Mouse (Mus musculus): ENCODE measurements at regions not wholly inside any gene's neighbourhood (a gene's known extent, or its start where the extent isn't known, plus 50 kb on each side); places are given as distances from the start of the nearest gene placed in this dataset.

GRCm38 (mm10) chr16:95057596-95057995 lies 60.1 kb upstream of the Kcnj6 start:
- H3K27me3 ChIP-seq: no peaks in the 10 kb centered on the region
- ATAC-seq (ENCODE audit: low FRiP score): no peak
- WGBS: 30% methylated on average over 1 of the region's 1 CpGs
- H3K4me3 ChIP-seq: no peak overlapping the region
- H3K36me3 ChIP-seq: no peaks in the 10 kb centered on the region
- no peak overlapping the region for H3K27ac ChIP-seq
- no peak overlapping the region for H3K4me2 ChIP-seq
- no peak overlapping the region for H3K9ac ChIP-seq
- H3K4me1 ChIP-seq (replicated peaks): no peaks in the 10 kb centered on the region
- peaks cover 7% of the 10 kb centered on the region; the same call in 1 of the 2 replicates for H3K9me3 ChIP-seq

GRCm38 (mm10) chr16:95064423-95064822 lies 66.9 kb upstream of the Kcnj6 start:
- H3K4me1 ChIP-seq (replicated peaks): no peaks in the 10 kb centered on the region
- no peaks in the 10 kb centered on the region for H3K36me3 ChIP-seq
- no peaks in the 10 kb centered on the region for H3K9me3 ChIP-seq
- no peak overlapping the region for H3K4me3 ChIP-seq
- ATAC-seq (ENCODE audit: low FRiP score): no peak
- H3K9ac ChIP-seq: no peak overlapping the region
- no peak overlapping the region for H3K4me2 ChIP-seq
- 89% methylated on average over 6 of the region's 6 CpGs for WGBS
- no peaks in the 10 kb centered on the region for H3K27me3 ChIP-seq
- H3K27ac ChIP-seq: no peak overlapping the region

GRCm38 (mm10) chr16:95066687-95067086 lies 69.2 kb upstream of the Kcnj6 start:
- Histone ChIP-seq H3K4me3 (no peak overlapping the region), H3K4me2 (no peak overlapping the region), H3K4me1 (replicated peaks) (no peaks in the 10 kb centered on the region), H3K27me3 (no peaks in the 10 kb centered on the region), H3K27ac (no peak overlapping the region), H3K36me3 (no peaks in the 10 kb centered on the region), H3K9ac (no peak overlapping the region), H3K9me3 (no peaks in the 10 kb centered on the region)
- WGBS: 96% methylated on average over 3 of the region's 3 CpGs
- ATAC-seq (ENCODE audit: low FRiP score): no peak

- no peaks in the 10 kb centered on the region for H3K9me3 ChIP-seq
- no peak overlapping the region for H3K4me2 ChIP-seq
- no peaks in the 10 kb centered on the region for H3K27me3 ChIP-seq
- no peak overlapping the region for H3K4me3 ChIP-seq
- H3K27ac ChIP-seq: no peak overlapping the region
- ATAC-seq (ENCODE audit: low FRiP score): no peak
- no peaks in the 10 kb centered on the region for H3K4me1 ChIP-seq (replicated peaks)
- no peak overlapping the region for H3K9ac ChIP-seq
- no peaks in the 10 kb centered on the region for H3K36me3 ChIP-seq
- 69% methylated on average over 6 of the region's 6 CpGs for WGBS
Measured at GRCm38 (mm10) chr16:95092471-95093221, 95.1 kb upstream of the Kcnj6 start.

GRCm38 (mm10) chr16:95093753-95094152 lies 96.3 kb upstream of the Kcnj6 start:
- Histone ChIP-seq H3K36me3 (no peaks in the 10 kb centered on the region), H3K4me1 (replicated peaks) (no peaks in the 10 kb centered on the region), H3K27me3 (no peaks in the 10 kb centered on the region), H3K27ac (no peak overlapping the region), H3K9ac (no peak overlapping the region), H3K4me2 (no peak overlapping the region), H3K9me3 (no peaks in the 10 kb centered on the region), H3K4me3 (no peak overlapping the region)
- WGBS: 40% methylated on average over 10 of the region's 10 CpGs
- no peak for ATAC-seq (ENCODE audit: low FRiP score)

DNA sequence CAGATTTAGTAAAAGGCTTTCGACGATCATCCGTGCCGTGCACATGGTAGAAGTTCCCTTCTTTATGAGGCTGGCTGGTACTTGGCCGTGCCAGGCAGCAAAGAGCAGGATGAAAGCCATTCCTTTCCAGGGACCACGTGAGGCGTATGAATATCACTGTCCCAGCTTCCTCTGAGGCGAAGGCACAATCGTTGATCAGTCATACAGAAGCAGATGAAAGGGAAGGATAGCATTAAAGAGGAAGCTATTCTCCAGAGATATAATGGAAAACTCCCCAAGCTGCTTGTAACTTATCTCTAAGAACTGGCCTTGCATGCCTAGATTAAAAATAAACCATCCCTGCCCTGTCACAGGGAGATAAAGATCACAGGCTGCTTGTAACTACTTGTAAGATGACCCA lies 103.5 kb upstream of the Kcnj6 start:
- no peak for ATAC-seq (ENCODE audit: low FRiP score)
- no peak overlapping the region for H3K9ac ChIP-seq
- 80% methylated on average over 9 of the region's 9 CpGs for WGBS
- H3K4me2 ChIP-seq: no peak overlapping the region
- no peaks in the 10 kb centered on the region for H3K4me1 ChIP-seq (replicated peaks)
- H3K36me3 ChIP-seq: no peaks in the 10 kb centered on the region
- no peak overlapping the region for H3K27ac ChIP-seq
- no peaks in the 10 kb centered on the region for H3K9me3 ChIP-seq
- H3K27me3 ChIP-seq: no peaks in the 10 kb centered on the region
- H3K4me3 ChIP-seq: no peak overlapping the region

DNA sequence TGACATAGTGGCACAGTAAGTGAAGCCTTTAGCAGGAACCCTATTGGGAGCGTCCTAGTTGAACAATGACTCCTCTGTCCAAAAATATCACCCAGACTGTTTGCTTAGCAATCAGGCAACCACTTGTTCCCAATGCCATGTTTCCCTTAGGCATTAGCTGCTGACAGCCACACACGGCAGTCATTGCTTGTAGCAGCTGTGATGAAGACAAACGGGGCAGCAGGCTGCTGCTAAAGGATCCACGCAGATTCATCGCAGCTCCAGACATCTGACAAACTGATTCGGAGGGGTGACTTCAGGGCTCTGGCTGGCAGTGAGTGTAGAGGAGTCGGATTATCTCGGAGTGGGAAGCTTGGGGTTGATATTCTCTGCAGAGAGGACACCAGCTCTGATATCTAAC lies 120.0 kb upstream of the Kcnj6 start:
- no peak overlapping the region for H3K4me2 ChIP-seq
- H3K27me3 ChIP-seq: no peaks in the 10 kb centered on the region
- no peak overlapping the region for H3K9ac ChIP-seq
- H3K4me3 ChIP-seq: no peak overlapping the region
- no peak for ATAC-seq (ENCODE audit: low FRiP score)
- H3K27ac ChIP-seq: no peak overlapping the region
- WGBS: 39% methylated on average over 8 of the region's 8 CpGs
- peaks cover 29% of the 10 kb centered on the region for H3K4me1 ChIP-seq (replicated peaks)
- no peaks in the 10 kb centered on the region for H3K36me3 ChIP-seq
- no peaks in the 10 kb centered on the region for H3K9me3 ChIP-seq

DNA sequence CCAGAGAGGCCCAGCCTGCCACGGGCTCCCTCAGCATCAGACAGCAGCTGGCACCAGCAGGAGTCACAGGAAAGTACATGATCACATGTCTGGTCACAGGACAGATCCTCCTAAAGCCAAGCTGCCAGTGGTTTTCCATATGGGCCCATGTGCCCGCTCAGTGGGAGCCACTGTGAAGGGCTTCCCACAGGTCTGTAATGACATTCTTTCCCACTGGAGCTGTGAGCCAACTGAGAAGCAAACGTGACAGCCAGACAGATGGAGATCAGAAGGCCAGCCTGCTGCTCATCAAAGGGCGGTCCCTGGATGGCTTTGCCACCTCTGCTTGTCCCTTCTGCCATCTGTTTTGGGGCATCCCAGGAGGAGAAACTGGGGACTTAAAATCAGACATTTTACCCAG lies 121.8 kb upstream of the Kcnj6 start:
- Histone ChIP-seq H3K36me3 (no peaks in the 10 kb centered on the region), H3K4me1 (replicated peaks) (peaks cover 31% of the 10 kb centered on the region), H3K27me3 (no peaks in the 10 kb centered on the region), H3K27ac (no peak overlapping the region), H3K4me3 (no peak overlapping the region), H3K9ac (no peak overlapping the region), H3K4me2 (no peak overlapping the region), H3K9me3 (no peaks in the 10 kb centered on the region)
- ATAC-seq (ENCODE audit: low FRiP score): peak; percentile 57
- WGBS: 63% methylated on average over 4 of the region's 4 CpGs

GRCm38 (mm10) chr16:95122048-95122447 lies 124.5 kb upstream of the Kcnj6 start:
- no peaks in the 10 kb centered on the region for H3K27me3 ChIP-seq
- no peak for ATAC-seq (ENCODE audit: low FRiP score)
- H3K4me1 ChIP-seq (replicated peaks): peaks cover 31% of the 10 kb centered on the region
- no peak overlapping the region for H3K9ac ChIP-seq
- no peak overlapping the region for H3K4me3 ChIP-seq
- peak overlapping the region; percentile 72; the same call in 1 of the 2 replicates for H3K27ac ChIP-seq
- WGBS: 49% methylated on average over 7 of the region's 7 CpGs
- no peaks in the 10 kb centered on the region for H3K9me3 ChIP-seq
- H3K4me2 ChIP-seq: no peak overlapping the region
- no peaks in the 10 kb centered on the region for H3K36me3 ChIP-seq

- peaks cover 17% of the 10 kb centered on the region for H3K4me1 ChIP-seq (replicated peaks)
- no peak for ATAC-seq (ENCODE audit: low FRiP score)
- H3K27ac ChIP-seq: no peak overlapping the region
- H3K9me3 ChIP-seq: no peaks in the 10 kb centered on the region
- no peak overlapping the region for H3K4me3 ChIP-seq
- H3K4me2 ChIP-seq: no peak overlapping the region
- no peak overlapping the region for H3K9ac ChIP-seq
- H3K36me3 ChIP-seq: no peaks in the 10 kb centered on the region
- 39% methylated on average over 8 of the region's 8 CpGs for WGBS
- no peaks in the 10 kb centered on the region for H3K27me3 ChIP-seq
Measured at GRCm38 (mm10) chr16:95127616-95128015, 129.7 kb upstream of the Kcnj15 start.

DNA sequence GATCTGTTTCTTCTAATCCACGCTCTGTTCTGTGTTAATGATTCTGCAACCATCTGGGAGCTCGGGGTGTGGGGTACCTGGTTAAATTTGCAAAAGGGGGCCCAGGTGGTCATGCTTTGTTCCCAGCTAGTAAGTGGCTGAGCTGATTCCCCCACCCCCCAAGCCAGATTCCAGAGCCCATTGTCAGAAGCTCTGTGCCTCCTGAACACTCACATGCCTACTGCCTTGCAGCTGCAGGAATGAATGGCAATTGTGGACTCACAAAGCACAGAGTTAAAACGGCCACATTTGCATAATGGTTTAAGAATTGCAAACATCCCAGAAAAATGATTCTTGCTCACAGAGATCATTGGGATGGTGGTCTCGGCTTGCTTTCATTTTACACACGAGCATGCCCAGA lies 125.5 kb upstream of the Kcnj15 start:
- no peaks in the 10 kb centered on the region for H3K9me3 ChIP-seq
- no peak overlapping the region for H3K9ac ChIP-seq
- 22% methylated on average over 5 of the region's 5 CpGs for WGBS
- H3K27me3 ChIP-seq: no peaks in the 10 kb centered on the region
- ATAC-seq (ENCODE audit: low FRiP score): no peak
- H3K36me3 ChIP-seq: no peaks in the 10 kb centered on the region
- no peak overlapping the region for H3K4me2 ChIP-seq
- H3K4me3 ChIP-seq: no peak overlapping the region
- peak overlapping the region; percentile 63 for H3K27ac ChIP-seq
- H3K4me1 ChIP-seq (replicated peaks): peaks cover 15% of the 10 kb centered on the region

GRCm38 (mm10) chr16:95138809-95139208 lies 118.5 kb upstream of the Kcnj15 start:
- Histone ChIP-seq H3K36me3 (no peaks in the 10 kb centered on the region), H3K4me3 (no peak overlapping the region), H3K27ac (no peak overlapping the region), H3K27me3 (no peaks in the 10 kb centered on the region), H3K4me2 (no peak overlapping the region), H3K9me3 (no peaks in the 10 kb centered on the region), H3K9ac (no peak overlapping the region), H3K4me1 (replicated peaks) (peaks cover 14% of the 10 kb centered on the region)
- no peak for ATAC-seq (ENCODE audit: low FRiP score)
- WGBS: 66% methylated on average over 3 of the region's 3 CpGs

Data from hindbrain, embryonic 13.5 days (tissue).